Mouse (Mus musculus): ENCODE measurements around the gene Parg. TPM values are rescaled to one million over a fixed set of nuclear protein-coding genes. Genes with fewer than 3 reads are reported as not detected.
A peak's percentile ranks its signal among the peaks of the same experiment; 100 is the strongest.

Parg gene
- polyA plus RNA-seq, 1 experiment: 16.5 TPM

- H3K4me1 ChIP-seq (ENCODE audit: control insufficient read depth, insufficient read depth, low read length): peaks cover 11% of the 10 kb centered on the region; the same call in 1 of the 2 replicates
- no peak overlapping the region for H3K27ac ChIP-seq (ENCODE audit: insufficient read depth, low read length)
- no peak for TF ChIP-seq CTCF (IDR thresholded peaks at IDR 0.05; ENCODE audit: borderline replicate concordance, insufficient read depth, low read depth, low read length)
- TF ChIP-seq POLR2A (IDR thresholded peaks at IDR 0.05; ENCODE audit: borderline replicate concordance, insufficient read depth, low read length): no peak
- H3K27me3 ChIP-seq (ENCODE audit: control insufficient read depth, insufficient read depth, low read length): no peaks in the 10 kb centered on the region
- peak in 1 of 2 experiments; percentile 37 for DNase-seq
- 40% methylated on average over 9 of the region's 9 CpGs for WGBS
- no peak overlapping the region for H3K4me3 ChIP-seq (replicated peaks; ENCODE audit: insufficient read depth, low read depth, low read length)
These were observed 125.6 kb downstream of the Parg start for GRCm38 (mm10) chr14:32327366-32327765.

- H3K4me3 ChIP-seq (replicated peaks; ENCODE audit: insufficient read depth, low read depth, low read length): no peak overlapping the region
- H3K4me1 ChIP-seq (ENCODE audit: control insufficient read depth, insufficient read depth, low read length): peaks cover 16% of the 10 kb centered on the region
- DNase-seq: no peak
- no peaks in the 10 kb centered on the region for H3K27me3 ChIP-seq (ENCODE audit: control insufficient read depth, insufficient read depth, low read length)
- no peak overlapping the region for H3K27ac ChIP-seq (ENCODE audit: insufficient read depth, low read length)
- 69% methylated on average over 20 of the region's 20 CpGs for WGBS
- no peak for TF ChIP-seq POLR2A (IDR thresholded peaks at IDR 0.05; ENCODE audit: borderline replicate concordance, insufficient read depth, low read length)
These were observed 131.0 kb downstream of the Parg start for GRCm38 (mm10) chr14:32332515-32333445.

GRCm38 (mm10) chr14:32336021-32336420 lies 134.3 kb downstream of the Parg start:
- H3K27ac ChIP-seq (ENCODE audit: insufficient read depth, low read length): no peak overlapping the region
- TF ChIP-seq POLR2A (IDR thresholded peaks at IDR 0.05; ENCODE audit: borderline replicate concordance, insufficient read depth, low read length): no peak
- no peak for TF ChIP-seq CTCF (IDR thresholded peaks at IDR 0.05; ENCODE audit: borderline replicate concordance, insufficient read depth, low read depth, low read length)
- 33% methylated on average over 6 of the region's 6 CpGs for WGBS
- DNase-seq: peak; percentile 68 to 75
- H3K4me1 ChIP-seq (ENCODE audit: control insufficient read depth, insufficient read depth, low read length): peaks cover 16% of the 10 kb centered on the region
- H3K4me3 ChIP-seq (replicated peaks; ENCODE audit: insufficient read depth, low read depth, low read length): no peak overlapping the region
- H3K27me3 ChIP-seq (ENCODE audit: control insufficient read depth, insufficient read depth, low read length): no peaks in the 10 kb centered on the region

- 18% methylated on average over 11 of the region's 11 CpGs for WGBS
- Histone ChIP-seq H3K4me3 (replicated peaks; ENCODE audit: insufficient read depth, low read depth, low read length) (no peak overlapping the region), H3K27ac (ENCODE audit: insufficient read depth, low read length) (no peak overlapping the region), H3K27me3 (ENCODE audit: control insufficient read depth, insufficient read depth, low read length) (no peaks in the 10 kb centered on the region), H3K4me1 (ENCODE audit: control insufficient read depth, insufficient read depth, low read length) (peaks cover 16% of the 10 kb centered on the region)
- TF ChIP-seq POLR2A (IDR thresholded peaks at IDR 0.05; ENCODE audit: borderline replicate concordance, insufficient read depth, low read length): no peak
- TF ChIP-seq CTCF (IDR thresholded peaks at IDR 0.05; ENCODE audit: borderline replicate concordance, insufficient read depth, low read depth, low read length): no peak
- DNase-seq: peak; percentile 81 to 91
These were observed 134.8 kb downstream of the Parg start for GRCm38 (mm10) chr14:32336547-32336946.

- H3K4me3 ChIP-seq (replicated peaks; ENCODE audit: insufficient read depth, low read depth, low read length): no peak overlapping the region
- TF ChIP-seq CTCF (IDR thresholded peaks at IDR 0.05; ENCODE audit: borderline replicate concordance, insufficient read depth, low read depth, low read length) (no peak), POLR2A (IDR thresholded peaks at IDR 0.05; ENCODE audit: borderline replicate concordance, insufficient read depth, low read length) (no peak)
- H3K4me1 ChIP-seq (ENCODE audit: control insufficient read depth, insufficient read depth, low read length): peaks cover 4% of the 10 kb centered on the region; the same call in 1 of the 2 replicates
- H3K27ac ChIP-seq (ENCODE audit: insufficient read depth, low read length): no peak overlapping the region
- no peaks in the 10 kb centered on the region for H3K27me3 ChIP-seq (ENCODE audit: control insufficient read depth, insufficient read depth, low read length)
- 98% methylated on average over 7 of the region's 7 CpGs for WGBS
- no peak for DNase-seq
These were observed 140.1 kb downstream of the Parg start for GRCm38 (mm10) chr14:32341823-32342222.

- no peak for TF ChIP-seq POLR2A (IDR thresholded peaks at IDR 0.05; ENCODE audit: borderline replicate concordance, insufficient read depth, low read length)
- TF ChIP-seq CTCF (IDR thresholded peaks at IDR 0.05; ENCODE audit: borderline replicate concordance, insufficient read depth, low read depth, low read length): no peak
- no peaks in the 10 kb centered on the region for H3K27me3 ChIP-seq (ENCODE audit: control insufficient read depth, insufficient read depth, low read length)
- no peak overlapping the region for H3K27ac ChIP-seq (ENCODE audit: insufficient read depth, low read length)
- no peak overlapping the region for H3K4me3 ChIP-seq (replicated peaks; ENCODE audit: insufficient read depth, low read depth, low read length)
- no peak for DNase-seq
- no peaks in the 10 kb centered on the region for H3K4me1 ChIP-seq (ENCODE audit: control insufficient read depth, insufficient read depth, low read length)
- WGBS: 95% methylated on average over 7 of the region's 7 CpGs
These were observed 142.4 kb downstream of the Parg start for GRCm38 (mm10) chr14:32344176-32344575.

GRCm38 (mm10) chr14:32344694-32345093 lies 142.9 kb downstream of the Parg start:
- H3K4me1 ChIP-seq (ENCODE audit: control insufficient read depth, insufficient read depth, low read length): no peaks in the 10 kb centered on the region
- TF ChIP-seq POLR2A (IDR thresholded peaks at IDR 0.05; ENCODE audit: borderline replicate concordance, insufficient read depth, low read length) (no peak), CTCF (IDR thresholded peaks at IDR 0.05; ENCODE audit: borderline replicate concordance, insufficient read depth, low read depth, low read length) (no peak)
- no peaks in the 10 kb centered on the region for H3K27me3 ChIP-seq (ENCODE audit: control insufficient read depth, insufficient read depth, low read length)
- H3K4me3 ChIP-seq (replicated peaks; ENCODE audit: insufficient read depth, low read depth, low read length): no peak overlapping the region
- WGBS: 62% methylated on average over 10 of the region's 10 CpGs
- no peak for DNase-seq
- no peak overlapping the region for H3K27ac ChIP-seq (ENCODE audit: insufficient read depth, low read length)

Other genes with a start within 250 kb of the Parg start
- 14.5 and 16.7 TPM in 2 replicates for gene Galnt15, start 173.0 kb upstream of the Parg start, polyA plus RNA-seq (2012; rRNA removed)
- 25.3 and 31.5 TPM in 2 replicates for gene Oxnad1, start 116.6 kb upstream of the Parg start, polyA plus RNA-seq (2012; rRNA removed)
- gene Dph3, start 116.2 kb upstream of the Parg start, polyA plus RNA-seq (2012; rRNA removed): 54.6 and 58.3 TPM in 2 replicates
- not detected in 2 replicates for gene Msmb, start 59.9 kb upstream of the Parg start, polyA plus RNA-seq (2012; rRNA removed)
- gene Ncoa4, start 42.1 kb upstream of the Parg start, polyA plus RNA-seq (2012; rRNA removed): 69.7 and 78.5 TPM in 2 replicates
- 178 and 182 TPM in 2 replicates for gene Timm23, start 51 bp upstream of the Parg start, polyA plus RNA-seq (2012; rRNA removed)
- gene Ogdhl, start 120.1 kb downstream of the Parg start, polyA plus RNA-seq (2012; rRNA removed): 91.2 and 94.7 TPM in 2 replicates
- 0.52 and 0.71 TPM in 2 replicates for gene 1700024G13Rik, start 186.4 kb downstream of the Parg start, polyA plus RNA-seq (2012; rRNA removed)